Comparison of ENCODE assay signal across 9 mouse cellular contexts in genomic region chr11:76467487-76468005, GRCm38 (mm10).
DNase-seq lines count a peak whose midpoint lies in the region; ATAC-seq and TF ChIP-seq lines count a peak whose summit lies in the region.
"Had no signal": no experiment of that assay in that cellular context is flagged by ENCODE, and none has a peak within 500 bp of the region (broad histone marks: within the 10 kb centered on the region; RNA-seq: fewer than 3 reads in every experiment).

No protein-coding gene starts in this region.

- peak overlapping the region; percentile 53 for H3K9ac ChIP-seq in hindbrain, postnatal 0 days (replicated peaks; ENCODE audit: low read length)
- no peak overlapping the region for H3K9ac ChIP-seq in stomach, embryonic 15.5 days
- H3K9ac ChIP-seq: liver, embryonic 13.5 days had no signal

- peaks cover 49% of the 10 kb centered on the region for H3K4me1 ChIP-seq in hindbrain, postnatal 0 days (ENCODE audit: insufficient read depth, low read length)
- peaks cover 35% of the 10 kb centered on the region for H3K4me1 ChIP-seq in stomach, embryonic 15.5 days

- 15% methylated on average over 8 of the region's 8 CpGs for WGBS in hindbrain, postnatal 0 days
- 35% methylated on average over 8 of the region's 8 CpGs for whole genome bisulfite sequencing in stomach, embryonic 15.5 days

- H3K9me3 ChIP-seq in hindbrain, postnatal 0 days (ENCODE audit: low read length): no peaks in the 10 kb centered on the region
- no peaks in the 10 kb centered on the region for H3K9me3 ChIP-seq in stomach, embryonic 15.5 days
- H3K9me3 ChIP-seq: liver, embryonic 13.5 days had no signal

- H3K4me2 ChIP-seq in hindbrain, postnatal 0 days (ENCODE audit: low read depth, low read length): peak overlapping the region; percentile 54
- no peak overlapping the region; the same call in 1 of the 2 replicates for H3K4me2 ChIP-seq in stomach, embryonic 15.5 days
- H3K4me2 ChIP-seq: liver, embryonic 13.5 days had no signal

- peak overlapping the region; percentile 79 for H3K27ac ChIP-seq in hindbrain, postnatal 0 days
- H3K27ac ChIP-seq in stomach, embryonic 15.5 days: peak overlapping the region; percentile 21; the same call in 1 of the 2 replicates
- H3K27ac ChIP-seq: liver, embryonic 13.5 days had no signal

- TF ChIP-seq CTCF in hindbrain, postnatal 0 days (IDR thresholded peaks at IDR 0.05; ENCODE audit: low read depth): no peak

- no peaks in the 10 kb centered on the region for H3K27me3 ChIP-seq in hindbrain, postnatal 0 days (ENCODE audit: insufficient read depth, low read length)
- no peaks in the 10 kb centered on the region for H3K27me3 ChIP-seq in stomach, embryonic 15.5 days (replicated peaks)

- peak; percentile 60 for DNase-seq in embryo, embryonic 10 days (ENCODE audit: low spot score)
- DNase-seq in embryo, embryonic 9.5 days (ENCODE audit: extremely low spot score): no peak
- peak; percentile 69 for DNase-seq in retina, postnatal 1 day
- no peak for DNase-seq in retina, embryonic 14.5 days (ENCODE audit: low spot score)
- peak; percentile 34 for DNase-seq in hindbrain, postnatal 0 days (ENCODE audit: low spot score)
- DNase-seq in layer of hippocampus, postnatal 36 days: no peak
- DNase-seq in frontal cortex, postnatal 10 days (ENCODE audit: low spot score in 2 of 2): no peak
- DNase-seq: liver, embryonic 13.5 days had no signal

- peaks cover 6% of the 10 kb centered on the region for H3K36me3 ChIP-seq in hindbrain, postnatal 0 days (ENCODE audit: insufficient read depth, low read length)
- H3K36me3 ChIP-seq in stomach, embryonic 15.5 days: peaks cover 4% of the 10 kb centered on the region; the same call in 1 of the 2 replicates
- H3K36me3 ChIP-seq: liver, embryonic 13.5 days had no signal

- ATAC-seq in hindbrain, postnatal 0 days: no peak
- no peak for ATAC-seq in stomach, embryonic 15.5 days (ENCODE audit: insufficient read depth, low FRiP score, low read depth)

- peak overlapping the region; percentile 11 for H3K4me3 ChIP-seq in hindbrain, postnatal 0 days (ENCODE audit: low read length)
- no peak overlapping the region for H3K4me3 ChIP-seq in stomach, embryonic 15.5 days (replicated peaks)
- H3K4me3 ChIP-seq: liver, embryonic 13.5 days had no signal

Comparison
In these comparisons a context has a peak if more than half of its experiments do, and no peak if none do; other contexts are left out.
1. DNase-seq: peak in embryo, embryonic 10 days (single experiment), retina, postnatal 1 day (single experiment) and hindbrain, postnatal 0 days (single experiment); none in embryo, embryonic 9.5 days (single experiment), retina, embryonic 14.5 days (single experiment), layer of hippocampus, postnatal 36 days (0 of 2) and frontal cortex, postnatal 10 days (0 of 2).